Mouse (Mus musculus) embryonic fibroblast, embryonic 13.5 days (primary cell): Measurements from ENCODE around the gene Hspb9.

Source experiments
- CTCF ChIP-seq: IDR thresholded peaks from 2 replicates; pipeline ENCODE4 v1.5.1; 2011; ENCODE audit warnings: mild to moderate bottlenecking, control low read depth, low read length, moderate library complexity, borderline replicate concordance; ENCODE audit not compliant: insufficient read depth
- POLR2A ChIP-seq: IDR thresholded peaks from 2 replicates; pipeline ENCODE4 v1.6.1; 2011; ENCODE audit warnings: low read depth, mild to moderate bottlenecking, control low read depth, low read length, moderate library complexity

DNA sequence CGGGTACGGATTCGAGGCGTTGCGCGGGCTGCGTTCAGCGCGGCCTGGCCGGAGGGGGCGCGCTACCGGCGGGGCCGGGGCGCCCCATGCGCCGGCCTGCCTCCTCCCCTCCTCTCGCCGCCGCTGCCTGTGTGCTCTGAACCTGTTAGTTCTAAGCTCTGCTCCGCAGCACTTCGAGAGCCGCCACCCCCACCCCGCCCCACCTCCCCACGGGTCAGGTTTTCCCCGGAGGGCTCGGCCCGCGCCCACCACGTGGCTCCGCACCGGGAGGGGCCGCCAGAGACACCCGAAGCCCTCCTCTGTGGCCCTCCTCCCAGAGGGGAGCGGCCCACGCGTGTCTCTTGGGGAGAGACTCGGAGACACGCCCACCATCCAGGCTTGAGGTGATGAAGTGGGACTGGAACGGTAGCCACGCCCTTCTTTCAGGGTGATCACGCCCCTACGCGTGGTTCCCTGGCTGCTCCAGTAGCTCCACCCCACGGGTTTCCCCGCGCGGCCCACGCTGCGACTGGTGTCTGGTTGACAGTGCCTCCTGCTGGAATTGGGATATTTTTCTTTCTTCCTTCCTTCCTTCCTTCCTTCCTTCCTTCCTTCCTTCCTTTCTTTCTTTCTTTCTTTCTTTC is 46.1 kb downstream of the Hspb9 start, which contains the start of gene Kcnh4:
- TF ChIP-seq CTCF (no peak), POLR2A (no peak)
